Mouse (Mus musculus) heart, postnatal 0 days (tissue): ENCODE data around the gene Ptprcap.

Experiments
- CTCF ChIP-seq: IDR thresholded peaks from 2 replicates; pipeline ENCODE4 v1.5.1; 2016; ENCODE audit warnings: antibody characterized with exemption, control low read depth, low read depth
- EP300 ChIP-seq: IDR thresholded peaks from 2 replicates; pipeline ENCODE4 v1.6.1; 2016; ENCODE audit warnings: antibody characterized with exemption, low read depth

DNA sequence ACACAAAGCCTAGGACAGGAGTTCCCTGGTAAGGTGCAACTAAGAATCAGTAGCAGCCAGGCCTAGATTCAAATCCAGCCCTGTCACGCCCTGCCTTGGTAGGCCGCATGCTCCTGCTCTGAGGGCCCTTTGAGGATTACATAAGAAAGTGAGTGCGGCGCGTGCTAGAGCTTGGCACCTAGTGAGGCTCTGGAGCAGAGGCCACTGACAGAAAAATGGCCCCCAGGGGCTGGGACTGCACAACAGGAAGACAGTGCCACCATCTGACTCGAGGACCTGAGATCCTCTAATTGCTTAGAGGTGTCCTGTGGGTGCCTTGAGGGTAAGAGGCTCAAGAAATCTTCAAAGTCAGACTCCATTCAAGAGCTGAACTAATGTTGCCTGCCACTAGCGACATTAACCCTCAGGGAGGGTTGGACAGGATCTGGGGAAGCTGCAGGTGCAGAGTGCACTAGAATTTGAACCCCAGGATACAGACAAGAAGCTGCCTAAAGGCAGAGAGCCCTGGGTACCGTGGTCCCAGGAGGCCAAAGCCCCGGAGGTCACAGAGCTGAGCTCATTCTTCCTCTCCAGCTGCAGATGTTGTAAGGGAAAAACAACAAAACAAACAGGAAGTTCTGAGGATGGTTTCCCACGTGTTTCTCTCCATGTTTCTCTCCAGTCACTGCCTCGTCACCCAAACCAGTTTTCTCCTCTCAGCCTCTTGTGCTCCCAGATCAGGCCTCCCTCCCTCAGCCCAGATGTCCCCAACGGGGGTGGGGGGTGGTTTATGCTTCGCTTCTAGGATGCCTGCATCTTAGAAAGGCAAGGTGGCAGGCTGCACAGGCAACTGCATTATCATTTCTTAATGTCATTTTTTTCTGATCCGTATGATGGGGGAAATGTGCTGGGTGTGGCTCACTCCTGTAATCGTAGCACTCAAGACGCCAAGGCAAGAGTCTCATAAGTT, 8.6 kb upstream of the Ptprcap start:
- no peak for TF ChIP-seq EP300
- no peak for TF ChIP-seq CTCF
